Mouse (Mus musculus) cortical plate, adult 2 months (tissue): ENCODE data around the gene B2m.

Experiments used
- CTCF ChIP-seq: fragments of 200-500 bp; IDR thresholded peaks from 2 replicates; pipeline ENCODE4 v1.5.1; 2011; ENCODE audit warnings: mild to moderate bottlenecking, control low read depth, low read length; ENCODE audit not compliant: insufficient read depth; ENCODE audit errors: extremely low read depth
- POLR2A ChIP-seq: fragments of 200-500 bp; IDR thresholded peaks from 2 replicates; pipeline ENCODE4 v1.6.1; 2011; ENCODE audit warnings: mild to moderate bottlenecking, low read length, control low read depth; ENCODE audit not compliant: insufficient read depth; ENCODE audit errors: extremely low read depth

GRCm38 (mm10) chr2:122140815-122141214 is 6.7 kb upstream of the B2m start:
- no peak for TF ChIP-seq CTCF
- TF ChIP-seq POLR2A: no peak
